Mouse (Mus musculus) frontal cortex, postnatal 36 days (tissue): ENCODE results near the gene Scgn.

Experiments used
- DNase-seq, 2 experiments: peaks; one replicate each; pipeline ENCODE4 v3.0.0; 2022; ENCODE audit warnings: low spot score in 2 of 2

Gene Scgn

GRCm38 (mm10) chr13:23938699-23939098 is 52.3 kb downstream of the Scgn start:
- peak; percentile 19 to 26 for DNase-seq

GRCm38 (mm10) chr13:23934211-23934520 is 56.8 kb downstream of the Scgn start, which contains the start of gene Hist1h2aa:
Gene Hist1h2aa, plus strand, starts transcription at chr13:23934462.
- no peak for DNase-seq

- DNase-seq: no peak
Observed at GRCm38 (mm10) chr13:23933421-23934210, 57.4 kb downstream of the Scgn start, which contains the start of gene Hist1h2ba. Gene Hist1h2ba, minus strand, starts transcription at chr13:23934156.

GRCm38 (mm10) chr13:23930904-23931303 is 60.1 kb downstream of the Scgn start:
- no peak for DNase-seq

- DNase-seq: no peak
Observed at GRCm38 (mm10) chr13:23930461-23930860, 60.6 kb downstream of the Scgn start.

- DNase-seq: peak in 1 of 2 experiments; percentile 3
Observed at GRCm38 (mm10) chr13:23928637-23929036, 62.4 kb downstream of the Scgn start.

- no peak for DNase-seq
Observed at GRCm38 (mm10) chr13:23925792-23926191, 65.2 kb downstream of the Scgn start.

GRCm38 (mm10) chr13:23917674-23918073 is 73.3 kb downstream of the Scgn start:
- DNase-seq: no peak

- DNase-seq: no peak
Observed at GRCm38 (mm10) chr13:23916132-23916531, 74.9 kb downstream of the Scgn start.

- DNase-seq: no peak
Observed at GRCm38 (mm10) chr13:23914376-23915167, 76.4 kb downstream of the Scgn start, which contains the start of gene Slc17a4. Gene Slc17a4, minus strand, starts transcription at chr13:23915009.

- DNase-seq: no peak
Observed at GRCm38 (mm10) chr13:23913791-23914306, 77.2 kb downstream of the Scgn start.

GRCm38 (mm10) chr13:23911335-23911734 is 79.7 kb downstream of the Scgn start:
- DNase-seq: no peak

GRCm38 (mm10) chr13:23910121-23910520 is 80.9 kb downstream of the Scgn start:
- DNase-seq: no peak

- DNase-seq: no peak
Observed at GRCm38 (mm10) chr13:23906906-23907305, 84.1 kb downstream of the Scgn start.
